Mouse (Mus musculus): ENCODE data around the gene Prps1l1. TPM values are rescaled to one million over a fixed set of nuclear protein-coding genes. Genes with fewer than 3 reads are reported as not detected.

The Prps1l1 gene
- not detected in 2 replicates for total RNA-seq (2021)
- long read RNA-seq: 0 reads

DNA sequence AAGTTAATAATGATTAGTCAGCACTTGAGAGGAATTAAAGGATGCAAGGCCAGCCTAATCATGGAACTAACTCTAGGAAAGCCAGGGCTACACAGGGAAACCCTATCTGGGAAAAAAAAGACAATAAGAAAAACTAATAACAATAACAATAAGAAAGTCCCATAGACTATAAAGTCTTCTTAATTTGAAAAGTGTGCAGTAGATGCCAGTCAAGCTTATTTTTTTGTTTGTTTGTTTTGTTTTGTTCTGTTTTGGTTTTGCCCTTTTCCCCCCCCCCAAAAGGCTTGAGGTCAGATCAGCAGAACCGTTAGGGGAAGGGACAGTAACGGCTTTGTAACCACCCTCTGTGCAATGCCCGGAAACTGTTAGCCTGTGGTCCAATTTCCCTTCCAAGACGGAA lies at the start of gene Prps1l1:
Gene Prps1l1 (plus strand): TSS at position 301 of the 400 bp plus-strand sequence.
- no peak for DNase-seq

DNA sequence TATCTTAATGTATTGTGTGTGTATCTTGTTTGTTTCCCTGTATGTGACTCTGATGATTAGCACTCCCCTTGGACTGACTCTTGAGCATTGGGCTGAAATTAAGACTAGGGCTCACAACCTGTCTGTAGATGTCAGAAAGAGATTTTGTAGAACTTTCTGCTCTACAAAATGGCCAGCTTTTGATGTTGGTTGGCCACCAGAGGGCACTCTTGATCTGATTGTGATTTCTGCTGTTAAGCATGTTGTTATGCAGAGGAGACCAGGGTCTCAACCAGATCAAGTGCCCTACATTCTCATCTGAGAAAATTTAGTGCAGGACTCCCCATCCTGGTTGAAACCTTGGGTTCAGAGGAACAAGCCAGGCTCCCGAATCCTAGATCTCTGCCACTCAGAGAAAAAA lies 46.6 kb upstream of the Prps1l1 start:
- DNase-seq: no peak

- DNase-seq: no peak
These were observed 35.4 kb upstream of the Prps1l1 start for GRCm38 (mm10) chr12:34949066-34949706.

DNA sequence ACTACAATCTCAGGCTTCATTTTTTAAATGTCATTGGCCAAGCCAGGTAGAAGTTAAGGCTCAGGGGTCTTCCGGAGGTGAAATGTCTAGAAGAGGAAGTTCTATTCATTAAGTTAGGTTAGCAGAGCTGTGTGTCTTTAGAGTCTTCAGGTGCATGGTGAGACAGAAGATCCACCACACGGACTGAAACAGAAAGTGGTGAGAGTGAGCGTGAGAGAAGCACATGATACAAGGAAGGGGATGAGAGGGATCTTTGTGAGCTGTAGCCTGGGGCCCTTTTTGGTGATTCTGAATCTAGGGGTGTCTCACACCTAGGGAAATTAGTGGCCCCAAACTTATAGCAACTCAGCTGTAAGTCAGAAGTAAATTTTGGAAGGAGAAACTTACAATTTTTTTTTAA lies 8.6 kb upstream of the Prps1l1 start:
- no peak for DNase-seq

- DNase-seq: no peak
These were observed 1.3 kb downstream of the Prps1l1 start for GRCm38 (mm10) chr12:34985865-34986264.

GRCm38 (mm10) chr12:34989537-34990200 lies 5.1 kb downstream of the Prps1l1 start:
- DNase-seq: no peak

GRCm38 (mm10) chr12:34990387-34990786 lies 5.8 kb downstream of the Prps1l1 start:
- DNase-seq: no peak

GRCm38 (mm10) chr12:34991900-34992299 lies 7.3 kb downstream of the Prps1l1 start:
- no peak for DNase-seq

DNA sequence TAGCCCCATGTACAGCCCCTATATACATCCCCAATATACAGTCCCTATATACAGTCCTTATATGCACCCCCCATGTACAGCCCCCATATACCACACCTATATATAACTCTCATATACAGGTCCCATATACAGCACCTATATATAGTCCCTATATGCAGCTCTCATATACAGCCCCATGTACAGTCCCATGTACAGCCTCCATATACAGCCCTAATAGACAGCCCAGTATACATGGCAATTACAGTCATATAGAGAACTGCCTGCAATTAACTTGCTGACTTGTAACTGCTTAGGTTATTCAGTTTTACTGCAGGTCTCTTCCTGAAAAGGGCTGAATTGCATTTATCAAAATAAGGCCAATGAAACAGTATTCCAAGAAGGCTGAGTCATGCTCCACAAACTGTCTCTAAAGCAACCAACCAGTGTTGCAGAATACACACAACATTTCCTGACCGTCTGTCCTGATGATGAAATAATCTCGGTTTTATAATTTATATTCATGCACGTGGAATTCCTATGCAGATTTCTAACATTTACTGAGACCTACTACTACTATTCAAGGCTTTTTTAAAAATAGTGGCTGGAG lies 13.1 kb downstream of the Prps1l1 start:
- no peak for DNase-seq

DNA sequence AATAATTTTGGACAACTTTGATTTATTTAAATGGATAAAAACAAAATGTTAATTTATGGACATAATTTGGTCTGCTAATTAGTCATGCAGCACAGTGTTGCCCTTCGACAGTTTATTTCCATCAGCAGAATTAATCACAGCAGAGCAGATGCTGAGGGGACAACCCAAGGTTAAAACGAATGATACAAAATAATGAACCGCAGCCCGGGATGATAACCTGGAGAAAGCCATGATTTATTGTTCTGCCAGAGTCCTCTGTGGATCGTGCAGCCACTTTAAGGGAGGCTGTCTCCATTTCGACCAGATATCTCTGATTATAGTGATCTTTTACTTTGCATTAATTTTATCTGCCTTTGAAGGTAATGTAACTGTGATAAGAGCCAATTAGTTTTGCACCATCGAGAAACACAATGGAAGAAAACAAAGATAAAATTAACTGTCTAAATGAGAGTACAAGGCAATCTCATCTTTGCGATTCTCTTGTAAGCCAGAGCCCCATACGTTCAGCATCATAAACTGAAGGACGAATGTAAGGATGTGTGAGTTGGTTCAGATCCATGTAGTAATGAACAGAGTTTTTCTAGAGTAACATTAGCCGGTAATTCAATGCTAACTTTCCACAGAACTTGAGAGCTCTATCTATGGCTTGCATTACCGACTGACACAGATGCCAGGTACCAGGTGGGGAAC lies 14.4 kb downstream of the Prps1l1 start:
- DNase-seq: no peak

DNA sequence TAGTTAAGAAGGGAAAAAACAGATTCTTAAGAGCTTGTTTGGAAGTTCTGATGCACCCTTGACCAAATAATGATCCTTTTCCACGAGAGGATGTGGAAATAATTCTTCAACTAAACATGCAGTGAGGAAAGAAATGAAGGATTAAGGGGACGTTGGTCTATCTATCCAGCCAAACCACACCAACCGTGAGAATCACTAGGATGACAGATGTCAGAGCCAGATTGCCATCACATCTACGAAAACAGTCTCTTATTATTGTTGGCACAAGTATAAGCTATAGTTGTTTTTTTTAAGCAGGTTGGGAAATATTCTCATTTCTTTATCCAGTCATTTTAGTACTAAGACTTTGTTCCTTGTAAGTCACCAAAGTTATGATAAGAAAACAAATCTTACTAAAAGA lies 15.8 kb downstream of the Prps1l1 start:
- DNase-seq: no peak

GRCm38 (mm10) chr12:35005748-35006147 lies 21.2 kb downstream of the Prps1l1 start:
- no peak for DNase-seq

GRCm38 (mm10) chr12:35007851-35008250 lies 23.3 kb downstream of the Prps1l1 start:
- DNase-seq: no peak

GRCm38 (mm10) chr12:35008340-35009137 lies 24.0 kb downstream of the Prps1l1 start:
- no peak for DNase-seq

GRCm38 (mm10) chr12:35011462-35011861 lies 26.9 kb downstream of the Prps1l1 start:
- DNase-seq: no peak

DNA sequence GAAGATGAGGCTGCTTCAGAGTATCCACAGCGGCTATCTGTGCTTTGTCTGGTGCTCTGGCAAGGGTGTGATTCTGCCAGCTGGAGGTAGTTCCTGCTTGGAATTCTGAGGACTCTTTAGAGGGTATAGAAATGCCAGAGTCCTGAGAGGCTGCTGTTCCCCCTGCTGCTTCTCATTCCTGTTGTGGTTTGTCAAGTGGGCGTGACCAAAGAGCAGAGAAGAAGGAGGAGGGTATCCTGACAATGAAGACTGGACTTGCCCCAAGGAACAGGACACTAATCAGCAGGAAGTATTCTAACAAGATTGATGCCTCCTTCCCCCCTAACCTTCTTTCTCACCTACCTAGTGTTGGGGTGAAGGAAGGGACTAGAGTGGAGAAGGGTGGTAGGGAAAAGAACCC lies 29.4 kb downstream of the Prps1l1 start:
- no peak for DNase-seq

- no peak for DNase-seq
These were observed 31.5 kb downstream of the Prps1l1 start for GRCm38 (mm10) chr12:35016056-35016455.

DNA sequence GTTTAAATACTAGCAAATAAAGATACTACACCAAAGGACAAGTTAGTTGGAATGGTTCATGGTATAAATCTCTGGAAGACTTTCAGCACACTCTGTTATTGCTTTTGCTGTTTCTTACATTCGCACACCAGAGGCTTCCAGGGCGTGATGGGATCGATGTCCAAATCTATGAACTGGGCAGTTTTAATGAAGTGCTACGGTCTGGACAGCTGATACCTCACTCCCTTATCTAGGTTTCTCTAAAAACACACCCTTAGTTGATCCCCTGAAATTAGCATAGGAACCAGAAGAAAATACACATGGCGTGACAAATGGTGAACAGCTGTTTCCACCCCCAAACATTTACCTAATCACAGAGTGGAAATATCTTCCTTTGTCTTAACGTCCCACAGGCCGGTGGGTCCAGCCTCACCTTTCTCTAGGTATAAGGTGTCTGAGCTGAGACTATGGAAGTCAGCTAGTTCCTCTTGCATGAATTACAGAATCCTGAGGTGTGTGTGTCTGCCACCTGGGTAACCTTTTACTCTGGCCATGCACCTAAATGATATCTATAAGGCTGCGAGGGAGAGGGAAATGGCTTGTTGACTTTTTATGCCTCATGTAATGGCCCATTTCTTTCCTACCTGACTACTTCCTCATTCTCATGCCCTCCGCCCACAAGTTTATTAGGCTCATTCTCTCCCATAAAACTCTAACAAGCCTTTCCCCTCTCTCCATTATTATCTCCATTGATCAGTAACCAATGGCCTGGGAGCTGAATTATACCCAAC lies 32.1 kb downstream of the Prps1l1 start:
- DNase-seq: no peak

GRCm38 (mm10) chr12:35018679-35019237 lies 34.2 kb downstream of the Prps1l1 start:
- no peak for DNase-seq

- no peak for DNase-seq
These were observed 36.7 kb downstream of the Prps1l1 start for GRCm38 (mm10) chr12:35021285-35021684.

DNA sequence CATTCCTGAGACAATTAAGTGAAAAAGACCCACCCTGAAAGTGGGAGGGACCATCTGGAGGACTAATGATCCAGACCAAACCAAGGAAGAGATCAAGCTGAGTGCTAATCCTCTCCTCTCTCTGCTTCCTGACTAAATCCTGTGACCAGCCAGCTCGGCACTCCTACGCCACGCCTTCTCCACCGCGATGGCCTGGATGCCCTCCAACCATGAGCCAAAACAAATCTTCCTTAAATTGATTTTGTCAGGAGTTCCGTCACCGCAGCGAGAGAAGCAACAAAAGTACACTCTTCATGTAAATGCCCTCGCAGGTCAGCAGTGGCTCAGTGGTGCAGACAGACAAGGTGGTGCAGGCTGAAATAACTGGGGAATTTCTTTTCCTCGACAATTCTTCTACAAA lies 37.5 kb downstream of the Prps1l1 start:
- no peak for DNase-seq
